Comparison of ENCODE assay signal across 9 mouse cellular contexts in the genomic region with DNA sequence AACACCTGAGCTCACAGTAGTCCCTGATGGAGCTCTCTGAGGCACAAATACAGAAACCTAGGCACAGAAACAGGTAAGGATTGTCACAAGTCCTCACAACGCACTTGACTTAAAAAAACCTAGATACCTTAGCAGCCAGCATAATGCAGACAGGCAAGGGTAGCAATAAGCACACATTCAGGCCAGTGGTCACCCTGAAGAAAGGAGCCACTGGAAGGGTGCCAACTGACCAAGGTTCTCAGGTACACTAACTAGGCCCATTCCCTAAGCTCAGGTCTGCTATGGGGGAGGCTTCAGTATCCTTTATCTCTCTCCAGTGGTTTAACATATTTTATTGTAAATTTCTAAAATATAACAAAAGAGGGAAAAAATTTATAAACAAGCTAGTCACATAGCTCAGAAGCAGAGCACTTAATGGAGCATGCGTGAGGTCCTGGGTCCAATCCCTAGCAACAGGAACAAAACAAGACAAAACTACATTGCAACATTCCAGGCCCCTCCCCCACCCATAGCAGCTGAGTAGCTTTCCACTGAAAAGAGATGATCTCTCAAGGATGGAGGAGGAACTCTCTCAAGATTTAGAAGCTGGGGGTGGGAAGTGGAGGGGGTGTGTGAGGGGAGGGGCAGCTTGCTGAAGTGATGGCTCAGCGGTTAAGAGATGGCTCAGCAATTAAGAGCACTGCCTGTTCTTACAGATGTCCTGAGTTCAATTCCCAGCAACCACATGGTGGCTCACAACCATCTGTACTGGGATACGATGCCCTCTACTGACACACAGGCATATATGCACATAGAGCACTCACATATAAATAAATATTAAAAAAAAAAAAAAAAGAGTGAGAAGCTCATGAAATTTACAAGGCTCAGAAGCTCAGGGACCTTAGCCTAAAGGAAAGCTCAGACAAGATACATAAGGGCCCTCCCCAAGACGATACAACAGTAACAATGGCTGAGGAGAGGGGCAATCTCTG. TPM values are rescaled to one million over a fixed set of nuclear protein-coding genes. Genes with fewer than 3 reads are reported as not detected.
DNase-seq lines count a peak whose midpoint lies in the region; ATAC-seq lines count a peak whose summit lies in the region.
"Had no signal": no experiment of that assay in that cellular context is flagged by ENCODE, and none has a peak within 500 bp of the region (broad histone marks: within the 10 kb centered on the region; RNA-seq: fewer than 3 reads in every experiment).

No protein-coding gene starts in this region.

- H3K27me3 ChIP-seq in hindbrain, embryonic 14.5 days (ENCODE audit: control insufficient read depth, insufficient read depth, low read length) = no peaks in the 10 kb centered on the region
- H3K27me3 ChIP-seq in hindbrain, embryonic 13.5 days = no peaks in the 10 kb centered on the region
- H3K27me3 ChIP-seq in kidney, embryonic 16.5 days (ENCODE audit: insufficient read depth, low read length) = no peaks in the 10 kb centered on the region
- no peaks in the 10 kb centered on the region for H3K27me3 ChIP-seq in midbrain, embryonic 16.5 days (ENCODE audit: control insufficient read depth, insufficient read depth, low read depth, low read length)
- H3K27me3 ChIP-seq: hindbrain, embryonic 12.5 days had no signal

- no peak for DNase-seq in hindbrain, embryonic 14.5 days (ENCODE audit: low spot score)
- DNase-seq in brain, adult 2 months (ENCODE audit: low read depth, low spot score) = peak; percentile 61
- peak; percentile 48 to 56 for DNase-seq in monocyte, adult 2 months (ENCODE audit: low read depth in 1 of 2, low spot score in 2 of 2)
- DNase-seq in thymus, postnatal 4 days = no peak
- DNase-seq in spleen, adult 12 weeks (ENCODE audit: low spot score) = no peak

- WGBS in hindbrain, embryonic 14.5 days = 78% methylated on average over 5 of the region's 5 CpGs
- 80% methylated on average over 5 of the region's 5 CpGs for WGBS in hindbrain, embryonic 13.5 days
- WGBS in kidney, embryonic 16.5 days = 72% methylated on average over 5 of the region's 5 CpGs
- WGBS in midbrain, embryonic 16.5 days = 74% methylated on average over 5 of the region's 5 CpGs

- H3K27ac ChIP-seq in hindbrain, embryonic 14.5 days = no peak overlapping the region
- no peak overlapping the region for H3K27ac ChIP-seq in hindbrain, embryonic 13.5 days
- 0 out of 2 replicates have a peak overlapping the region, but pooled peaks have one; percentile 13 for H3K27ac ChIP-seq in kidney, embryonic 16.5 days (ENCODE audit: low read length)
- no peak overlapping the region for H3K27ac ChIP-seq in midbrain, embryonic 16.5 days (ENCODE audit: low read length)
- H3K27ac ChIP-seq: hindbrain, embryonic 12.5 days had no signal

- H3K4me2 ChIP-seq in hindbrain, embryonic 14.5 days (replicated peaks) = no peak overlapping the region
- H3K4me2 ChIP-seq in hindbrain, embryonic 13.5 days = no peak overlapping the region
- no peak overlapping the region for H3K4me2 ChIP-seq in kidney, embryonic 16.5 days (replicated peaks; ENCODE audit: low read depth, low read length)
- H3K4me2 ChIP-seq in midbrain, embryonic 16.5 days (ENCODE audit: low read length) = no peak overlapping the region
- H3K4me2 ChIP-seq: hindbrain, embryonic 12.5 days had no signal

- no peaks in the 10 kb centered on the region for H3K9me3 ChIP-seq in hindbrain, embryonic 14.5 days (ENCODE audit: control insufficient read depth, low read length)
- no peaks in the 10 kb centered on the region for H3K9me3 ChIP-seq in hindbrain, embryonic 13.5 days
- H3K9me3 ChIP-seq in kidney, embryonic 16.5 days (ENCODE audit: low read length) = no peaks in the 10 kb centered on the region
- no peaks in the 10 kb centered on the region for H3K9me3 ChIP-seq in midbrain, embryonic 16.5 days (replicated peaks; ENCODE audit: control insufficient read depth, low read length, poor library complexity, severe bottlenecking)
- H3K9me3 ChIP-seq: hindbrain, embryonic 12.5 days had no signal

- H3K9ac ChIP-seq in hindbrain, embryonic 14.5 days = 0 out of 2 replicates have a peak overlapping the region, but pooled peaks have one; percentile 28
- no peak overlapping the region for H3K9ac ChIP-seq in hindbrain, embryonic 13.5 days
- H3K9ac ChIP-seq in kidney, embryonic 16.5 days (replicated peaks; ENCODE audit: low read length) = no peak overlapping the region
- no peak overlapping the region for H3K9ac ChIP-seq in midbrain, embryonic 16.5 days (ENCODE audit: low read depth, low read length)
- H3K9ac ChIP-seq: hindbrain, embryonic 12.5 days had no signal

- peaks cover 12% of the 10 kb centered on the region; the same call in 1 of the 2 replicates for H3K4me1 ChIP-seq in hindbrain, embryonic 14.5 days (replicated peaks; ENCODE audit: control insufficient read depth, insufficient read depth, low read length)
- H3K4me1 ChIP-seq in hindbrain, embryonic 13.5 days (replicated peaks) = peaks cover 23% of the 10 kb centered on the region
- H3K4me1 ChIP-seq in kidney, embryonic 16.5 days (ENCODE audit: insufficient read depth, low read length) = peaks cover 13% of the 10 kb centered on the region; the same call in 1 of the 2 replicates
- H3K4me1 ChIP-seq in midbrain, embryonic 16.5 days (ENCODE audit: control insufficient read depth, insufficient read depth, low read length) = no peaks in the 10 kb centered on the region

- H3K36me3 ChIP-seq in hindbrain, embryonic 14.5 days (replicated peaks; ENCODE audit: control insufficient read depth, insufficient read depth) = peaks cover 28% of the 10 kb centered on the region
- H3K36me3 ChIP-seq in hindbrain, embryonic 13.5 days = peaks cover 28% of the 10 kb centered on the region
- peaks cover 47% of the 10 kb centered on the region for H3K36me3 ChIP-seq in kidney, embryonic 16.5 days (ENCODE audit: insufficient read depth, low read length)
- H3K36me3 ChIP-seq in midbrain, embryonic 16.5 days (ENCODE audit: control insufficient read depth, insufficient read depth, low read length) = no peaks in the 10 kb centered on the region

- no peak for ATAC-seq in hindbrain, embryonic 14.5 days (ENCODE audit: low FRiP score)
- no peak for ATAC-seq in hindbrain, embryonic 13.5 days (ENCODE audit: low FRiP score)
- ATAC-seq in kidney, embryonic 16.5 days (ENCODE audit: low FRiP score, low TSS enrichment) = 0 out of 2 replicates have a peak, but pooled peaks have one; percentile 47
- no peak for ATAC-seq in midbrain, embryonic 16.5 days

- no peak overlapping the region for H3K4me3 ChIP-seq in hindbrain, embryonic 14.5 days (replicated peaks; ENCODE audit: low read length)
- H3K4me3 ChIP-seq in hindbrain, embryonic 13.5 days = no peak overlapping the region
- H3K4me3 ChIP-seq in kidney, embryonic 16.5 days (ENCODE audit: low read length) = no peak overlapping the region
- H3K4me3 ChIP-seq in midbrain, embryonic 16.5 days (ENCODE audit: low read depth, low read length) = no peak overlapping the region
- H3K4me3 ChIP-seq: hindbrain, embryonic 12.5 days had no signal

RNA-seq across cellular contexts. Expression of a gene that starts 20.4 kb away (rescaled TPM):
- 68.9 and 71.4 TPM in 2 replicates for polyA plus RNA-seq in hindbrain, embryonic 14.5 days (2014; fragmentation: Nextera tagmentation; extraction: Ambion mirVana)
- 59.3 and 61.1 TPM in 2 replicates for polyA plus RNA-seq in hindbrain, embryonic 13.5 days (2015; fragmentation: Nextera tagmentation; extraction: Ambion mirVana)
- polyA plus RNA-seq in kidney, embryonic 16.5 days (2015; fragmentation: Nextera tagmentation; extraction: Ambion mirVana) = 239 and 266 TPM in 2 replicates
- polyA plus RNA-seq in midbrain, embryonic 16.5 days (2015; fragmentation: Nextera tagmentation; extraction: Ambion mirVana) = 36.3 and 37.0 TPM in 2 replicates

RNA-seq across cellular contexts. Expression of a gene that starts 50.1 kb away (rescaled TPM):
- 15.8 and 17.0 TPM in 2 replicates for polyA plus RNA-seq in hindbrain, embryonic 14.5 days (2014; fragmentation: Nextera tagmentation; extraction: Ambion mirVana)
- polyA plus RNA-seq in hindbrain, embryonic 13.5 days (2015; fragmentation: Nextera tagmentation; extraction: Ambion mirVana) = 19.3 TPM in 2 replicates
- polyA plus RNA-seq in kidney, embryonic 16.5 days (2015; fragmentation: Nextera tagmentation; extraction: Ambion mirVana) = 20.2 and 22.0 TPM in 2 replicates
- 16.4 and 17.4 TPM in 2 replicates for polyA plus RNA-seq in midbrain, embryonic 16.5 days (2015; fragmentation: Nextera tagmentation; extraction: Ambion mirVana)

Comparison
In these comparisons a context has a peak if more than half of its experiments do, and no peak if none do; other contexts are left out.
1. DNase-seq: peak in brain, adult 2 months (single experiment) and monocyte, adult 2 months (2 of 2); none in hindbrain, embryonic 14.5 days (single experiment), thymus, postnatal 4 days (single experiment) and spleen, adult 12 weeks (single experiment).